Mouse (Mus musculus): Measurements from ENCODE around the gene Lipk. TPM values are rescaled to one million over a fixed set of nuclear protein-coding genes. Genes with fewer than 3 reads are reported as not detected.

Gene Lipk
- not detected in 2 replicates for polyA plus RNA-seq (2014; fragmentation: Nextera tagmentation; extraction: Ambion mirVana)

GRCm38 (mm10) chr19:34008002-34008401 is at the start of gene Lipk:
Gene Lipk (plus strand): TSS chr19:34008290.
- Histone ChIP-seq H3K4me3 (ENCODE audit: low read depth, low read length) (no peak within 1 kb of the TSS), H3K36me3 (ENCODE audit: control insufficient read depth, insufficient read depth, low read length) (no peaks in the 10 kb centered on the region), H3K4me1 (ENCODE audit: control insufficient read depth, insufficient read depth, low read length) (no peaks in the 10 kb centered on the region), H3K9me3 (ENCODE audit: control insufficient read depth, low read length) (no peaks in the 10 kb centered on the region), H3K4me2 (ENCODE audit: low read depth) (no peak within 1 kb of the TSS), H3K27ac (ENCODE audit: low read depth, low read length) (no peak within 1 kb of the TSS), H3K27me3 (ENCODE audit: control insufficient read depth, insufficient read depth, low read length) (no peaks in the 10 kb centered on the region), H3K9ac (ENCODE audit: low read length) (no peak within 1 kb of the TSS)
- ATAC-seq (ENCODE audit: insufficient read depth, low FRiP score, low TSS enrichment) = no peak
- DNase-seq (ENCODE audit: low spot score) = no peak
- WGBS = 89% methylated on average over 6 of the region's 6 CpGs

GRCm38 (mm10) chr19:33960887-33961286 is 47.2 kb upstream of the Lipk start, which contains the start of gene Lipf:
Gene Lipf (plus strand): TSS chr19:33961187.
- no peaks in the 10 kb centered on the region for H3K27me3 ChIP-seq (ENCODE audit: control insufficient read depth, insufficient read depth, low read length)
- no peak for ATAC-seq (ENCODE audit: insufficient read depth, low FRiP score, low TSS enrichment)

GRCm38 (mm10) chr19:33979007-33979406 is 29.1 kb upstream of the Lipk start:
- H3K4me2 ChIP-seq (ENCODE audit: low read depth) = no peak overlapping the region
- WGBS = 44% methylated on average over 3 of the region's 3 CpGs
- no peaks in the 10 kb centered on the region for H3K9me3 ChIP-seq (ENCODE audit: control insufficient read depth, low read length)
- no peak overlapping the region for H3K27ac ChIP-seq (ENCODE audit: low read depth, low read length)
- H3K4me3 ChIP-seq (ENCODE audit: low read depth, low read length) = no peak overlapping the region
- ATAC-seq (ENCODE audit: insufficient read depth, low FRiP score, low TSS enrichment) = no peak
- H3K36me3 ChIP-seq (ENCODE audit: control insufficient read depth, insufficient read depth, low read length) = no peaks in the 10 kb centered on the region
- DNase-seq (ENCODE audit: low spot score) = no peak
- no peak overlapping the region for H3K9ac ChIP-seq (ENCODE audit: low read length)
- H3K27me3 ChIP-seq (ENCODE audit: control insufficient read depth, insufficient read depth, low read length) = no peaks in the 10 kb centered on the region
- H3K4me1 ChIP-seq (ENCODE audit: control insufficient read depth, insufficient read depth, low read length) = no peaks in the 10 kb centered on the region

More at GRCm38 (mm10) chr19:33960887-33961286, 47.2 kb upstream of the Lipk start, which contains the start of gene Lipf:
- no peak within 1 kb of the TSS for H3K9ac ChIP-seq (ENCODE audit: low read length)
- H3K9me3 ChIP-seq (ENCODE audit: control insufficient read depth, low read length) = no peaks in the 10 kb centered on the region
- H3K4me2 ChIP-seq (ENCODE audit: low read depth) = no peak within 1 kb of the TSS
- no peak for DNase-seq (ENCODE audit: low spot score)
- no peak within 1 kb of the TSS for H3K4me3 ChIP-seq (ENCODE audit: low read depth, low read length)
- no peaks in the 10 kb centered on the region for H3K36me3 ChIP-seq (ENCODE audit: control insufficient read depth, insufficient read depth, low read length)
- H3K27ac ChIP-seq (ENCODE audit: low read depth, low read length) = no peak within 1 kb of the TSS
- H3K4me1 ChIP-seq (ENCODE audit: control insufficient read depth, insufficient read depth, low read length) = no peaks in the 10 kb centered on the region

- H3K27ac ChIP-seq (ENCODE audit: low read depth, low read length) = no peak overlapping the region
- no peaks in the 10 kb centered on the region for H3K4me1 ChIP-seq (ENCODE audit: control insufficient read depth, insufficient read depth, low read length)
- H3K9me3 ChIP-seq (ENCODE audit: control insufficient read depth, low read length) = no peaks in the 10 kb centered on the region
- WGBS = 86% methylated on average over 3 of the region's 3 CpGs
- no peaks in the 10 kb centered on the region for H3K27me3 ChIP-seq (ENCODE audit: control insufficient read depth, insufficient read depth, low read length)
- H3K4me2 ChIP-seq (ENCODE audit: low read depth) = no peak overlapping the region
- ATAC-seq (ENCODE audit: insufficient read depth, low FRiP score, low TSS enrichment) (no peak), DNase-seq (ENCODE audit: low spot score) (no peak)
- H3K9ac ChIP-seq (ENCODE audit: low read length) = no peak overlapping the region
- no peak overlapping the region for H3K4me3 ChIP-seq (ENCODE audit: low read depth, low read length)
- no peaks in the 10 kb centered on the region for H3K36me3 ChIP-seq (ENCODE audit: control insufficient read depth, insufficient read depth, low read length)
Measured at GRCm38 (mm10) chr19:33983043-33983442, 25.0 kb upstream of the Lipk start.

GRCm38 (mm10) chr19:34021440-34022172 is 13.5 kb downstream of the Lipk start:
- Histone ChIP-seq H3K4me2 (ENCODE audit: low read depth) (no peak overlapping the region), H3K4me1 (ENCODE audit: control insufficient read depth, insufficient read depth, low read length) (no peaks in the 10 kb centered on the region), H3K4me3 (ENCODE audit: low read depth, low read length) (no peak overlapping the region), H3K36me3 (ENCODE audit: control insufficient read depth, insufficient read depth, low read length) (no peaks in the 10 kb centered on the region), H3K9me3 (ENCODE audit: control insufficient read depth, low read length) (no peaks in the 10 kb centered on the region), H3K9ac (ENCODE audit: low read length) (no peak overlapping the region), H3K27me3 (ENCODE audit: control insufficient read depth, insufficient read depth, low read length) (no peaks in the 10 kb centered on the region), H3K27ac (ENCODE audit: low read depth, low read length) (no peak overlapping the region)
- ATAC-seq (ENCODE audit: insufficient read depth, low FRiP score, low TSS enrichment) (no peak), DNase-seq (ENCODE audit: low spot score) (no peak)
- 90% methylated on average over 11 of the region's 11 CpGs for WGBS

GRCm38 (mm10) chr19:34022759-34023158 is 14.7 kb downstream of the Lipk start:
- H3K9ac ChIP-seq (ENCODE audit: low read length) = no peak overlapping the region
- ATAC-seq (ENCODE audit: insufficient read depth, low FRiP score, low TSS enrichment) (no peak), DNase-seq (ENCODE audit: low spot score) (no peak)
- no peak overlapping the region for H3K27ac ChIP-seq (ENCODE audit: low read depth, low read length)
- H3K36me3 ChIP-seq (ENCODE audit: control insufficient read depth, insufficient read depth, low read length) = no peaks in the 10 kb centered on the region
- 51% methylated on average over 3 of the region's 3 CpGs for WGBS
- no peak overlapping the region for H3K4me3 ChIP-seq (ENCODE audit: low read depth, low read length)
- H3K9me3 ChIP-seq (ENCODE audit: control insufficient read depth, low read length) = no peaks in the 10 kb centered on the region
- H3K4me1 ChIP-seq (ENCODE audit: control insufficient read depth, insufficient read depth, low read length) = no peaks in the 10 kb centered on the region
- H3K27me3 ChIP-seq (ENCODE audit: control insufficient read depth, insufficient read depth, low read length) = no peaks in the 10 kb centered on the region
- H3K4me2 ChIP-seq (ENCODE audit: low read depth) = no peak overlapping the region

- Histone ChIP-seq H3K9me3 (ENCODE audit: control insufficient read depth, low read length) (no peaks in the 10 kb centered on the region), H3K4me1 (ENCODE audit: control insufficient read depth, insufficient read depth, low read length) (no peaks in the 10 kb centered on the region), H3K27ac (ENCODE audit: low read depth, low read length) (no peak overlapping the region), H3K36me3 (ENCODE audit: control insufficient read depth, insufficient read depth, low read length) (no peaks in the 10 kb centered on the region), H3K9ac (ENCODE audit: low read length) (no peak overlapping the region), H3K4me2 (ENCODE audit: low read depth) (no peak overlapping the region), H3K4me3 (ENCODE audit: low read depth, low read length) (no peak overlapping the region), H3K27me3 (ENCODE audit: control insufficient read depth, insufficient read depth, low read length) (no peaks in the 10 kb centered on the region)
- ATAC-seq (ENCODE audit: insufficient read depth, low FRiP score, low TSS enrichment) = no peak
- no peak for DNase-seq (ENCODE audit: low spot score)
- 95% methylated on average over 1 of the region's 1 CpGs for WGBS
Measured at GRCm38 (mm10) chr19:34039731-34040130, 31.6 kb downstream of the Lipk start.

GRCm38 (mm10) chr19:34043008-34043407 is 34.9 kb downstream of the Lipk start:
- H3K27ac ChIP-seq (ENCODE audit: low read depth, low read length) = no peak overlapping the region
- DNase-seq (ENCODE audit: low spot score) (peak; percentile 12), ATAC-seq (ENCODE audit: insufficient read depth, low FRiP score, low TSS enrichment) (peak; percentile 75; the same call in 1 of the 2 replicates)
- no peaks in the 10 kb centered on the region for H3K9me3 ChIP-seq (ENCODE audit: control insufficient read depth, low read length)
- no peaks in the 10 kb centered on the region for H3K36me3 ChIP-seq (ENCODE audit: control insufficient read depth, insufficient read depth, low read length)
- H3K4me1 ChIP-seq (ENCODE audit: control insufficient read depth, insufficient read depth, low read length) = no peaks in the 10 kb centered on the region
- 65% methylated on average over 6 of the region's 6 CpGs for WGBS
- no peaks in the 10 kb centered on the region for H3K27me3 ChIP-seq (ENCODE audit: control insufficient read depth, insufficient read depth, low read length)
- H3K4me2 ChIP-seq (ENCODE audit: low read depth) = no peak overlapping the region
- H3K9ac ChIP-seq (ENCODE audit: low read length) = no peak overlapping the region
- H3K4me3 ChIP-seq (ENCODE audit: low read depth, low read length) = no peak overlapping the region

- no peak for DNase-seq (ENCODE audit: low spot score)
- H3K4me2 ChIP-seq (ENCODE audit: low read depth) = no peak overlapping the region
- H3K9ac ChIP-seq (ENCODE audit: low read length) = no peak overlapping the region
- H3K27me3 ChIP-seq (ENCODE audit: control insufficient read depth, insufficient read depth, low read length) = no peaks in the 10 kb centered on the region
- no peaks in the 10 kb centered on the region for H3K9me3 ChIP-seq (ENCODE audit: control insufficient read depth, low read length)
- no peak overlapping the region for H3K27ac ChIP-seq (ENCODE audit: low read depth, low read length)
- WGBS = 93% methylated on average over 3 of the region's 3 CpGs
- H3K4me3 ChIP-seq (ENCODE audit: low read depth, low read length) = no peak overlapping the region
- ATAC-seq (ENCODE audit: insufficient read depth, low FRiP score, low TSS enrichment) = no peak; the same call in 1 of the 2 replicates
- H3K4me1 ChIP-seq (ENCODE audit: control insufficient read depth, insufficient read depth, low read length) = no peaks in the 10 kb centered on the region
- H3K36me3 ChIP-seq (ENCODE audit: control insufficient read depth, insufficient read depth, low read length) = no peaks in the 10 kb centered on the region
Measured at GRCm38 (mm10) chr19:34049371-34050039, 41.4 kb downstream of the Lipk start.

All from neural tube, embryonic 11.5 days (tissue).